Mouse (Mus musculus): ENCODE data around the gene Il9. TPM values are rescaled to one million over a fixed set of nuclear protein-coding genes. Genes with fewer than 3 reads are reported as not detected.

The Il9 gene
- polyA plus RNA-seq, 1 experiment, result not detected

DNA sequence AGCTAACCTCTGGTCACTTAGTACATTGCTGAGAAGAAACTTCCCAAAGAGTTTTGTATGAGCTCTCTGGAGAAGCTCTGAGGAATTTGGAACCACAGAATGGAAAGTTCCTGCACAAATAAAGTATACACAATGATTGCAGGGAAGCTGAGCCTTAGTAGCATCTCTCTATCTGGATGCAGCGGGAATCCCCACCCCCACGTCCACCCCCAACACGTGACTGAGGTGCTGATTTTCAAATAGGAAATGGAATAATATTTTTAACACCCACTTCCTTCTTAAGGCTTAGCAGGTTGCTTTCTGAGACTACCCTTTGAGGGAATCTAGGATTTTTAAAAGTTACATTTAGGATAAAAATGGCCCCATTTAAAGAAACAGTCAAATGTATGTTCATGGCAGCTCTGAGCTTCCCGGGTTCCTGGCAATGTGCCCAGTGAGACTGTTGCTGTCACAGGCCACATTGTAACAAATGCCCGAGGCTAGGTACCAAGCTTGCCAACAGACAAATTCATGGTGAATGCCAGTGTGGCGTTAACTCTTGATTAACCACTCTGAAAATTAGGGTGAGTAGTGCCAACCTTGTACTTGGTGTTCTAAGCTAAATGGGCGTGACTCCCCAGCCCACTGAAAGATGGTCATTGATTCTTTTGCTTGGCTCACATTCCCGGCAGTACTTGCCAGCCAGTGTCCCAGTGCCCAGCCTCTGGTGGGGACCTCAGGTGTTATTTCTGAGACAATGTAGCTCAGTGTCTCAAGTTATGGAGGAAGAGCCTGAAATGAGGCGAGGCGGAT is 32.6 kb downstream of the Il9 start:
- H3K4me3 ChIP-seq (ENCODE audit: insufficient read depth, low read depth, low read length), result no peak overlapping the region
- H3K27ac ChIP-seq (replicated peaks; ENCODE audit: low read depth, low read length), result no peak overlapping the region

DNA sequence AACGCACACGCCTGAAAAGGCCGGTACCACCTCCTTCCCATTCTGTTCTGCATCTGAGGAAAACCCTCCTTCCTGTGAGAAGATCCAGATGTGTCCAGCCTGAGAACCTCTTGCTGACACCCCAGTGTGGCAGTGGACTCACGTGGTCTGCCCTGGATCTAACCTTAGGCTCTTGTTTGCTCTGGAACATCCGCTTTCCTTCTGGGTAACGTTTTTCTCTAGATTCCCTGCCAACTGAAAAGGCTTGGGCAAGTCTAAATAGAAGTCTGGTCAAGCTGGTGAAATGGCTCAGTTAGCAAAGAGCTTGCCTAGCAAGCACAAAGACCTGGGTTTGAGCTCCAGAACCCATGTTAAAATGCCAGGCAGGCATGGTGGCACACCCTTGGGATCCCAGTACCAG is 37.0 kb downstream of the Il9 start:
- H3K27ac ChIP-seq (replicated peaks; ENCODE audit: low read depth, low read length), result no peak overlapping the region
- H3K4me1 ChIP-seq (ENCODE audit: control insufficient read depth, insufficient read depth, insufficient read length, low read length), result no peaks in the 10 kb centered on the region
- no peak overlapping the region for H3K4me3 ChIP-seq (ENCODE audit: insufficient read depth, low read depth, low read length)

More for the DNA sequence above, 32.6 kb downstream of the Il9 start:
- H3K4me1 ChIP-seq (ENCODE audit: control insufficient read depth, insufficient read depth, insufficient read length, low read length), result no peaks in the 10 kb centered on the region

DNA sequence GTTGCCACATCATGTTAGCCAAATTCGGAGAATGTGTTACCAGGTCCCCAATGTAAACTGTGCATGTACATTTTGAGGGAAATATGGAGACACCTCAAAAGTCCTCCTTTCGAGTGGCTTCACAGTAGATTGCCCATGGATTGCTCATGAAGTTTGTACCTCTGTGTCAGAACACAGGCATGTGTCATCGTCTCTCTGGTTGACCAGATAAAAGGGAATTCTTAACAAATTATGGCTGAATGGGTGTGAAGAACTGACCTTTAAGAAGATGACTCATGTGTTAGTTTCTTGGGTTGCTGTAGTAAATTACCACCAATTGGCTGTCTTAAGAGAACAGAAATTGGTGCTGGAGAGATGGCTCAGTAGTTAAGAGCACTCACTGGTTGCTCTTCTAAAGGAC is 37.9 kb downstream of the Il9 start:
- no peak overlapping the region for H3K4me3 ChIP-seq (ENCODE audit: insufficient read depth, low read depth, low read length)
- H3K4me1 ChIP-seq (ENCODE audit: control insufficient read depth, insufficient read depth, insufficient read length, low read length), result no peaks in the 10 kb centered on the region
- no peak overlapping the region for H3K27ac ChIP-seq (replicated peaks; ENCODE audit: low read depth, low read length)

DNA sequence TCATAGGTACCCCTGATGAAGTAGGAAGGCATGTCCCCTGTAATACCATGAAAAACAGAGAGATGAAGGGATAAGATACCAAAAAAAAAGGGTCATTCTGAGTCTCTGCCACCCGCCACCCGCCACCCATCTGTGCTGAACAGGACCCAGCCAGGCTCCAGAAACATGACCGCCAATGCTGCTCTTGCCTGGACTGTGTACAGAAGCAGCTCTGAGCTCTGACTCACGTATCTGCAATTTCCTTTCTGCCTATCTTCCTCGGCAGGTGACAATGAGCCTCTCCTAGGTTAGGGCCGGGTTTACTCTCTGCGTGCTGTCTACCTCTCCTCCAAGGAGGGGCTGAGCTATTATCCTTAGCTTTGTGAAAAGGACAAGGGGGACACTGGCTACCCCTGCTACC is 38.6 kb downstream of the Il9 start:
- Histone ChIP-seq H3K27ac (replicated peaks; ENCODE audit: low read depth, low read length) (no peak overlapping the region), H3K4me1 (ENCODE audit: control insufficient read depth, insufficient read depth, insufficient read length, low read length) (no peaks in the 10 kb centered on the region), H3K4me3 (ENCODE audit: insufficient read depth, low read depth, low read length) (no peak overlapping the region)

DNA sequence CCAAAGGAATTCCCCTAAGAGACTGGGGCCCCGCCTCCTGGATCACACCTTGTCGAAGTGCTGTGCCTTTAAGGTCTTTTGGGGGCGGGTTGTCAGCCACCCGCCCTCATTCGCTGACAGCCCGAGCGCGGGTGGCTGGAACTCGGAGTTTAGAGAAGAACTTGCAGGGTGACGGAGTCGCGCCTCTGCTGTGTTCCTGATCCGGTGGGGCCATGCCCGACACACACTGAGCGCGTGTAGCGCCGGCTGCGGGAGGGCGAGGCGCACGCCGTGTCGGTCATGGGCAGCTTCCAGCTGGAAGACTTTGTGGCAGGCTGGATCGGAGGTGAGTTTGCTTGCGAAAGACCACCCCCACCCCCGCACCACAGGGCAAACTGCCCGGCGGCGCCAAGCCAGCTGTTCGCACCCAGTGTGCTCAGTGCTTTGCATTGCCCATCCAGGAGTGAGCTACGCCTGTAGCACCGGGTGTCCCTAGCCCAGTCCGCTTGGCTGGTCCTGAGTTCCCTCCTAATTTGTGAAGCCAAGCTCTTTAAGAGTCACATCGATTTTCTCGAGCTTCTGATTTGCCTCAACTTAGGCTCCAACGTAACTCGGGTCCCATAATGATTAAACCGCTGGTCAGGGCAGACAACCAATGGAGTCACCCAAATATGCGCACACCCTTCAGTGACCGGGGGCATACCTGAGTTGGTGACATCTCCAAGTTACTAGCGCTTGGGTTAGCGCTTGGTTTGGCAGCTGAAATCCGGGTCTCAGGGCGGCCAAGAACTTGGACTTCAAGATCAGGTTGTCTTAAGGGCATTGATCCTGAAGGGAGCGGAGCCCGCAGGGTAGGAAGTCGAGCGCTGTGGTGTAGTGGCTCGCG is 43.6 kb downstream of the Il9 start, which contains the start of gene Slc25a48:
TSS of gene Slc25a48 (plus strand) at position 145 of the 865 bp plus-strand sequence.
- H3K27ac ChIP-seq (replicated peaks; ENCODE audit: low read depth, low read length), result peak within 1 kb of the TSS; percentile 89
- H3K4me1 ChIP-seq (ENCODE audit: control insufficient read depth, insufficient read depth, insufficient read length, low read length), result peaks cover 9% of the 10 kb centered on the region
- H3K4me3 ChIP-seq (ENCODE audit: insufficient read depth, low read depth, low read length), result peak within 1 kb of the TSS; percentile 50

DNA sequence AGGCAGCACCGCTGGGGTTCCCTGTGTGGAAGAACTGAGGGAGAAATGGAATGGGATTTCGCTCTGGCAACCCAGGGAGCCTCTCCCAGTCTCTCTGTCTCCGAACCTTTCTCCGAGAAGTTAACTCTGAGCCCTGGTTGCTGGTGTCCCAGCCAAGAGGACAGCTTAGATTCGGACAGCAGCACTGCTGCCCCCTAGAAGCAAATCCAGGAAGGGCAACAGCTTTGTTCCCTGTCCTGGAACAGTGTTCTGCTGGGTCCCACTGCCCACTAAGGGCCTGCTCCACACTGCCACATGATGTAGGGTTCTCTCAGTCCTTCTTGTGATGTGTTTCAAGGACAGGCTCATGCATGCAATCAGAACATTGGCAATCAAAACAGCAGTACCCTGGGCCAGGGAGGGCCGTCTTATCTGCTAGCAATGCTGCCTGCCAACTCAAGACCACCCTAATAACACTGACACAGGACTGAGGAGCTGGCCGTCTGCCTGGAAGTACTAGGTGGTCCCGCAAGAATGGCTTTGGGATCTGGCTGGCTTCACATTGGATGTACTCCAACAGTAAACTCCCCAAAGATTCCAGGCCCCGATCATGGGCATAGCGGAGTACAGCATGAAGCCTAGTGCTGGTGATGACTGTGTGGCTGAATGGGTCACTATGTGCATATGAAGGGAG is 46.3 kb downstream of the Il9 start:
- H3K4me3 ChIP-seq (ENCODE audit: insufficient read depth, low read depth, low read length), result no peak overlapping the region
- H3K27ac ChIP-seq (replicated peaks; ENCODE audit: low read depth, low read length), result peak overlapping the region; percentile 87
- H3K4me1 ChIP-seq (ENCODE audit: control insufficient read depth, insufficient read depth, insufficient read length, low read length), result peaks cover 9% of the 10 kb centered on the region

DNA sequence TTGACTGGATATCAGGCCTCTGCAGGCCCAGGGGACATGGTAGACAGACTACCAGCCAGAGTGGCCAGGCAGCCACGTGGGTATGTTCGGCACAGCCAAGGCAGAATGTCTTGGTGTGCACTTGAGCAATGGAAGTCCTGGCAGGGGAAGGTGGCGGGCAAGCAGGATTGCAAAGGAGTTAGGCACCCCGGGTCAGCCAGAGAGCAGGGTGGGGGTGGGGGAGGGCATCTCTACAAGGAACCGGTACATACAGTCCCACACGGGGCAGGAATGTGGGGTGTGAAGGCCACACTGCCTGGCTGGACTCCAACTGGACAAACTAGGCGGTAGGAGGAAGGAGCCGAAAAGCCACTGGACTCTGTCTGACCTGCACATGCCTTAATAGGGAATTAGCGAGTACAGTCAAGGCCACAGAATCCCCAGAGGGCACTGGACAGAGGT is 47.7 kb downstream of the Il9 start:
- peaks cover 9% of the 10 kb centered on the region for H3K4me1 ChIP-seq (ENCODE audit: control insufficient read depth, insufficient read depth, insufficient read length, low read length)
- H3K4me3 ChIP-seq (ENCODE audit: insufficient read depth, low read depth, low read length), result no peak overlapping the region
- H3K27ac ChIP-seq (replicated peaks; ENCODE audit: low read depth, low read length), result peak overlapping the region; percentile 26; the same call in 1 of the 2 replicates

DNA sequence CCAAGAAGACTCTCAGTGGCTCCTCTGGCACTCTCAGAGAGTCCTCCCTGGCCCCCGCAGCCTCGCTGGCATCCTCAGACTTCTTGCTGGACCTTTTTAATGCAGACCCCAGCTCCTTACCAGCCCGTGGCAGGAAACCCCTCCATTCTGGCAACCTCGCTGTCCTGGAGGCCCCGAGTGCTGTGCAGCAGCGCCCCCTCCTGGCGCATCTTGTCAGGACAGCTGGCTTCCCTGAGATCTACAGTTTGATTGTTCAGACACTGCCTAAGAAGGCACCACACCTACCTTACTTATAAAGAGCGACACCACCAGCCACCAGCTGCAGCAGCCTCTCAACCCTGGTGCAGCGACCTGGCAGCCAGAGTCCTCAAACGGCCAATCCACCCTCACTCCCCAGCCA is 48.6 kb downstream of the Il9 start:
- Histone ChIP-seq H3K27ac (replicated peaks; ENCODE audit: low read depth, low read length) (peak overlapping the region; percentile 90), H3K4me1 (ENCODE audit: control insufficient read depth, insufficient read depth, insufficient read length, low read length) (peaks cover 9% of the 10 kb centered on the region), H3K4me3 (ENCODE audit: insufficient read depth, low read depth, low read length) (no peak overlapping the region)

DNA sequence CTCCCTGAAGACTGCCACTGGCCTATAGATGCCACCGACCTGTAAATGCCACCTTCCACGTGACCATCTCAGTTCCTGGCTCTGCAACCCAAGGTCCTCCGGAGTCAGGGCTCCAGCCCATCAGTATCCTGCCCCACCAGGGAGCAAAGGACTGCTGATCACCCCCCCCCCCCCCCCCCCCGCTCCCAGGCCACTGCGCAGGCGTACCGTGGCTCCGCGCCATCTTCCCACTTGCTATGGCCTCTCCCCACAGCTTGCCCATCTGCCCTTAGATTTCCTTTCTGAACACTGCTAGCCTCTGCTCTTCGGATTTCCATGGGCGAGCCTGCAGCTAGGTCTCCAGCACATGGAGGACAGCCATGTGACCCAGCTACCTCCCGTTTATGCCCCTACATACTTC is 49.5 kb downstream of the Il9 start:
- 0 out of 2 replicates have a peak overlapping the region, but pooled peaks have one; percentile 90 for H3K27ac ChIP-seq (replicated peaks; ENCODE audit: low read depth, low read length)
- H3K4me1 ChIP-seq (ENCODE audit: control insufficient read depth, insufficient read depth, insufficient read length, low read length), result peaks cover 9% of the 10 kb centered on the region
- no peak overlapping the region for H3K4me3 ChIP-seq (ENCODE audit: insufficient read depth, low read depth, low read length)

Other genes starting within 250 kb of the Il9 start
- gene Neurog1, start 230.1 kb downstream of the Il9 start, polyA plus RNA-seq (2012; ENCODE audit: insufficient read depth, insufficient read length, missing spikeins), result not detected in 2 replicates
- gene Cxcl14, start 185.7 kb downstream of the Il9 start, polyA plus RNA-seq (2012; ENCODE audit: insufficient read depth, insufficient read length, missing spikeins), result 31.2 and 35.7 TPM in 2 replicates
- not detected in 2 replicates for gene Gm3045, start 55.7 kb downstream of the Il9 start, polyA plus RNA-seq (2012; ENCODE audit: insufficient read depth, insufficient read length, missing spikeins)
- 22.3 and 26.7 TPM in 2 replicates for gene Slc25a48, start 43.9 kb downstream of the Il9 start, polyA plus RNA-seq (2012; ENCODE audit: insufficient read depth, insufficient read length, missing spikeins)
- gene Fbxl21, start 40.2 kb upstream of the Il9 start, polyA plus RNA-seq (2012; ENCODE audit: insufficient read depth, insufficient read length, missing spikeins), result 0.52 TPM in 1 of 2 replicates, not detected in the other
- gene Lect2, start 66.3 kb upstream of the Il9 start, polyA plus RNA-seq (2012; ENCODE audit: insufficient read depth, insufficient read length, missing spikeins), result not detected in 2 replicates
- gene Tgfbi, start 127.3 kb upstream of the Il9 start, polyA plus RNA-seq (2012; ENCODE audit: insufficient read depth, insufficient read length, missing spikeins), result 17.9 and 18.3 TPM in 2 replicates
- gene Smad5, start 220.8 kb upstream of the Il9 start, polyA plus RNA-seq (2012; ENCODE audit: insufficient read depth, insufficient read length, missing spikeins), result 14.3 and 21.8 TPM in 2 replicates

Measured in brown adipose tissue, adult 24 weeks (tissue).